Mouse (Mus musculus): ENCODE data around the gene Ctsj.
"Not testable (repeated sequence)": the region's sequence is repeated elsewhere in the genome, so short reads cannot be mapped to it uniquely, and the experiment has no call there.

Ctsj gene

DNA sequence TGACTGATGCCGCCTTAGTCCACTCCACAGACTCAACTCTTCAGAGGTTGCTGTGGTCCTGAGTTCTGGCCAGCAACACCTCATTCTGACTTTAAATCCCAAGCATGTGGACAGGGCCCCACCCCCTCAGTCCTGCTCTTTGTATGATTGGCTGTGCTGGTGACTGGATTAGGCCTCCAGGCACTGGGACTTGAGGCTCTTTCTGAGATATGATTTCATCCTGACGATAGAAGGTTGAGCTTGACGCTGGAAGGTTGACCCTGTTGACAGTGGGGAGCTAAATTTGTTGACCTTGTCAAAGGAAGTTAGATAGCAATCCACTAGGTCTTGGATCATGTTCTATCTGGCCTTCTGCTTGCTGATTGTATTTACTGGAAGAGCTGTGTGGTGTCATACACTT, at the start of gene Ctsj:
Gene Ctsj (minus strand): TSS at position 101 of the 400 bp plus-strand sequence.
- no peak for DNase-seq (ENCODE audit: low spot score in 2 of 2)

DNA sequence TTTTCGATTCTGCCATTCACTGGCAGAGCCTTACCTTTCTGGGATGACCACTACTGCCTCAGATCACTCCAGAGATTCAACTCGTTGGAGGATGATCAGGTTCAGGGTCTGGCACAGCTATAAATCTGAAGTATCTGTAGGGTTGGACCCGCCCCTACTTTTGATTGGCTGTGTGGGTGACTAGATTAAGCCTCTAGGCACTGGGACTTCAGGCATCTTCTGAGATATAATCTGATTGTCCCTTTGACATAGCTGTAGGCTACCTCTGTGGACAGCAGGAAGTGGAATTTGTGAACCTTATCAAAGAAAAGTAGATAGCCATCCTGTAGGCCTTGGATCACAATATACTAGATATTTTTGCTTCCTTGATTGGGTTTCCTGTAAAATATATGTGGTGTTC, 34.8 kb upstream of the Ctsj start, which contains the start of gene Ctsq:
Gene Ctsq (minus strand): TSS at position 101 of the 400 bp plus-strand sequence.
- no peak for DNase-seq (ENCODE audit: low spot score in 2 of 2)

DNA sequence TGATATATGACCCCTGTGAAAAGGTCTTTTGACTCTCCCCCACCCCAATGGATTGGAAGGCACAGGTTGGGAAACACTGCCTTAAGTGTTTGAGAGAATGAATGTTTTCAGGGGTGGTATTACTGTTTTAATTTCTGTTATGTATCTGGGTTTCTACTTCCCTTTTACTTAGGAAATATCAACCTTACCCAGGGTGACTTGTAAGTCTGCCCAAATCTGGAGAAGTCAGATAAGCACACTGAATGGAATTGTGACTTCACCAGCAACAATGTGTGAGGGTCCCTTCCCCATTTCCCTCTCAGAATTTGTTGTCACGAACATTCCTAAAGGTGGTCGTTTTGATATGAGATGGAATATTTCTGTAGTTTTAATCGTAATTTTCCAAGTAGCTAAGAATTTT, 17.0 kb upstream of the Ctsj start:
- DNase-seq (ENCODE audit: low spot score in 2 of 2): no peak

DNA sequence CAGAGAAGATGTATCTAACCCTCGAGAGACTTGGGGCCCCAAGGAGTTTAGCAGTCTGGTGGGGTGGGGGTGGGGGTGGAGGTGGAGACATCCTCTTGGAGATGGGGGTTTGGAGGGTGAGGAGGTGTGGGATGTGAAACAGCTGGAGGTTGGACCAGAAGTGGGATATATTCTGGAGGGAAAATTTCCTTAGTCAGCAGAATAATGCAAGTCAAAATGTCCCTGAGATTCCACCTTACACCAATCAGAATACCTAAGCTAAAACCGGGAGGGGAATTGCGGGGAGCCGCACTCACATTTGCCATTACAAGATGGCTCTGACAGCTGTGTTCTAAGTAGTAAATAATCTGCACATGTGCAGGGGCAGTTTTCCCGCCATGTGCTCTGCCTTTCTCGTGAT, 16.1 kb upstream of the Ctsj start:
- DNase-seq (ENCODE audit: low spot score in 2 of 2): no peak

DNA sequence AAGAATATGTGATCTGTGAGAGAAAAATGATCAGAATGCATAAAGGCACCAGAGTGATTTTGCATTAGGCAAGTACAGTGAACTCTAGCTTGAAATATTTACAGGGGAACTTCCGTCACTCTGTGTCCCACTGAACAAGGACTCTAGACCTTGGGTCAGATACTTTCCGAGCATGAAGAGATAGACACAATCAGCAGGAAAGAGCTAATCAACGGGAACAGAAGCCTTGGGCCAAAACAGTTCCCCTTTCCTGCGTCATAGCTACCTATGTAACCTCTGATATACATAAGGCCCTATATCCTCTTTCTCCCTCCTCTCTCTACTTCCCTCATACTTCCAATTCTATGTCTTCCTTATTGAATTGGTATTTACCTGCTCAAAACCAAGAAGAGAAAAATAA, 4.4 kb upstream of the Ctsj start:
- no peak for DNase-seq (ENCODE audit: low spot score in 2 of 2)

DNA sequence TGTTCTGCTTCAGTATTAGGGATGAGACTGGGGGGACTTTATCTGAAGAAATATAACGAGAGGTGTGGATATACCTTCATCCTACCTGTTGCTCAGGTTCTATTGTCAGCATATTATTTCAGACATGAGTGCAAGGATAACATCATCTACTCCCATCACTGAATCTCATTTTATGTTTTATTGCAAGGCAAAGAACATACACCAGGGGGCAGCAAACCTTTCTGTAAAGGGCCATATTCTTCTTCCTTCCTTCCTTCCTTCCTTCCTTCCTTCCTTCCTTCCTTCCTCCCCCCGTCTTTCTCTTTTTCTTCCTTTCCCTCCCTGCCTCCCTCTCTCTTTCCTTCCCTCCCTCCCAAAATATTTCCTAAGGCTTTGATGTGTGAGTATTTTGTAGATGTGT, 8.2 kb downstream of the Ctsj start:
- DNase-seq (ENCODE audit: low spot score in 2 of 2): no peak

DNA sequence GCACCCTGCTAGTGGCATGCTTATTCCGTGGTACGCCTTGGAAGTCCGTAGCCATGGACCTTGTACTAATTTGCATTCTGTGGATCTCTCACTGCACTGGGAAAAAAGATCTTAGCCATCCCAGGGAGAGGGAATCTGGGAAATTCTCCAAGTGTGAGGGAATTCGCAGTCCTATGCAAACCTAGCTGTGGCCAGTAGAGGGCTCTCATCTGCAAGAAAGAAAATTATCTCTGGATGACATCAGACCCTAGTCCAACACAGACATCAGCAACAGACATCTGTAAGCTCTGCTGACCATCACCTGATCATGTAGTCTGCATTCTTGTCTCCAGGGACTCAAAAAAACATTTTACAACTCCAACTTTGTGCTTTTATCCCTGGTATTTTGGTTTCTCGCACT, 18.8 kb downstream of the Ctsj start:
- DNase-seq (ENCODE audit: low spot score in 2 of 2): not testable (repeated sequence)

DNA sequence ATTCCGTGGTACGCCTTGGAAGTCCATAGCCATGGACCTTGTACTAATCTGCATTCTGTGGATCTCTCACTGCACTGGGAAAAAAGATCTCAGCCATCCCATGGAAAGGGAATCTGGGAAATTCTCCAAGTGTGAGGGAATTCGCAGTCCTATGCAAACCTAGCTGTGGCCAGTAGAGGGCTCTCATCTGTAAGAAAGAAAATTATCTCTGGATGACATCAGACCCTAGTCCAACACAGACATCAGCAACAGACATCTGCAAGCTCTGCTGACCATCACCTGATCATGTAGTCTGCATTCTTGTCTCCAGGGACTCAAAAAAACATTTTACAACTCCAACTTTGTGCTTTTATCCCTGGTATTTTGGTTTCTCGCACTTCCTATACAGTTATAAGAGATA, 33.4 kb downstream of the Ctsj start:
- DNase-seq (ENCODE audit: low spot score in 2 of 2): not testable (repeated sequence)

DNA sequence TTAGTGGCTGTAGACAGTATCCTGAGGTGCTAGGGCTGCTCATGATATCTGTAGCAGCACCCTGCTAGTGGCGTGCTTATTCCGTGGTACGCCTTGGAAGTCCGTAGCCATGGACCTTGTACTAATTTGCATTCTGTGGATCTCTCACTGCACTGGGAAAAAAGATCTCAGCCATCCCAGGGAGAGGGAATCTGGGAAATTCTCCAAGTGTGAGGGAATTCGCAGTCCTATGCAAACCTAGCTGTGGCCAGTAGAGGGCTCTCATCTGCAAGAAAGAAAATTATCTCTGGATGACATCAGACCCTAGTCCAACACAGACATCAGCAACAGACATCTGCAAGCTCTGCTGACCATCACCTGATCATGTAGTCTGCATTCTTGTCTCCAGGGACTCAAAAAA, 41.8 kb downstream of the Ctsj start:
- DNase-seq (ENCODE audit: low spot score in 2 of 2): not testable (repeated sequence)

DNA sequence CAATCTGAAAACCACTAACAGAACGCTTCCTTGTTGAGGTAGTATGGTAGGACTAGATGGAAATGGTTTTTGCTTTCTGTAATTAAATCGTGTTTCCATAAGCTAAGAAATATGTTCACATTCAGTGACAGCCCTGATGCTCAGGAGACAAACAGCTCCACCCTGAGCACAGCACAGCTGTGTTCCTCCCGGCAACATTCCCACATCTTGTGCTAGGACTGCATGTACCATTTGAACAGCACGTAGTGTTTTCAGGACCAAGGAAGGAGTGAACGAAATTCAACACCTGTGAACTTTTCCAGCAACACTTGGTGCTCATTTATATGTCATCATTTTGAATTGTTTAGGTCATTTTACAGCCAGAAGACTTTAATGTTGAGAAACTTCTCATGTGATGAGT, 44.1 kb downstream of the Ctsj start:
- no peak for DNase-seq (ENCODE audit: low spot score in 2 of 2)
